Mouse (Mus musculus) embryonic facial prominence, embryonic 13.5 days (tissue): ENCODE results near the gene Tkt. TPM values are rescaled to one million over a fixed set of nuclear protein-coding genes. Genes with fewer than 3 reads are reported as not detected.
A peak's percentile ranks its signal among the peaks of the same experiment; 100 is the strongest.

ENCODE experiments used
- ATAC-seq: fragments of 200-750 bp; cut with Nextera tagmentation; 2 replicates; pipeline ENCODE4 v1.8.0; 2017; ENCODE audit warnings: low read depth; ENCODE audit not compliant: insufficient number of reproducible peaks, insufficient read depth, low FRiP score, low TSS enrichment
- H3K27ac ChIP-seq: fragments of 300-500 bp; sonication (generic); 2 replicates; pipeline ENCODE4 v1.5.1; 2015; ENCODE audit warnings: moderate library complexity, mild to moderate bottlenecking, inconsistent platforms
- H3K27me3 ChIP-seq: fragments of 300-500 bp; sonication (generic); 2 replicates; pipeline ENCODE4 v1.6.1; 2015; ENCODE audit warnings: mild to moderate bottlenecking, inconsistent platforms
- H3K36me3 ChIP-seq: fragments of 300-500 bp; sonication (generic); 2 replicates; pipeline ENCODE4 v1.6.1; 2015; ENCODE audit warnings: mild to moderate bottlenecking, inconsistent platforms
- H3K4me1 ChIP-seq: fragments of 300-500 bp; sonication (generic); 2 replicates; pipeline ENCODE4 v1.6.1; 2015; ENCODE audit warnings: inconsistent platforms
- H3K4me2 ChIP-seq: fragments of 300-500 bp; sonication (generic); 2 replicates; pipeline ENCODE4 v1.6.1; 2015; ENCODE audit warnings: moderate library complexity, mild to moderate bottlenecking, inconsistent platforms
- H3K4me3 ChIP-seq: fragments of 300-500 bp; sonication (generic); 2 replicates; pipeline ENCODE4 v1.5.1; 2015; ENCODE audit warnings: mild to moderate bottlenecking, inconsistent platforms
- H3K9ac ChIP-seq: fragments of 300-500 bp; sonication (generic); 2 replicates; pipeline ENCODE4 v1.6.1; 2015; ENCODE audit warnings: mild to moderate bottlenecking, inconsistent platforms
- H3K9me3 ChIP-seq: fragments of 300-500 bp; sonication (generic); 2 replicates; pipeline ENCODE4 v1.6.1; 2016; ENCODE audit warnings: inconsistent platforms
- WGBS: fragments of 180-500 bp; shearing (Covaris S2); methylation state at CpG from one replicate; pipeline ENCODE4 v1.1.7; 2015; ENCODE audit warnings: mixed read lengths; 5-methylcytosine and 5-hydroxymethylcytosine counted together
- polyA plus RNA-seq: library from polyadenylated mRNA; unstranded; fragments of >200 nt; fragmentation: Nextera tagmentation; extraction: Ambion mirVana; gene quantifications from 2 replicates; pipeline ENCODE4 v1.2.1, GENCODE M21; 2015

Gene Tkt
- polyA plus RNA-seq, 1 experiment from 2014 or later = 242 TPM

DNA sequence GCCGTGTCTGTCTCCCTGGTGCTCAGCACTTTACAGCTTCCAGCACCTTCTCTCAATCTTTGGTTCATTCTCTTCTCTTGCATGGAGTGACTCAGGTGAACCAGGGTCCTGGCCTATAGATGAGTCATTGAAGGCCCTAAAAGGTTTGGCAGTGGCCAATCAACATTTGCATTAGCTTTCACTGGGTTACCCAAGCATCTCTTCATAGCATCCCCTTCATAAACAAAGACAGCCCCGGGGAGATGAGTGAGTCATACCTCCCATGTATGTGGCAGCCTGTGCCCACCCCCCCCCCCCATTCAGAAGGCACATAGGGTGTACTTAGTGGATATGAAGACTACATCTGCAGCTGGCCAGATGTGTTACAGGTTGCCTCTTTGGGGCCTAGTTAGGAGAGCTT is 8.5 kb downstream of the Tkt start:
- Histone ChIP-seq H3K27me3 (no peaks in the 10 kb centered on the region), H3K4me2 (no peak overlapping the region), H3K9ac (no peak overlapping the region), H3K4me1 (peaks cover 31% of the 10 kb centered on the region), H3K27ac (no peak overlapping the region), H3K4me3 (no peak overlapping the region), H3K36me3 (peaks cover 72% of the 10 kb centered on the region), H3K9me3 (no peaks in the 10 kb centered on the region)
- no peak for ATAC-seq
- 89% methylated on average over 2 of the region's 2 CpGs for WGBS

DNA sequence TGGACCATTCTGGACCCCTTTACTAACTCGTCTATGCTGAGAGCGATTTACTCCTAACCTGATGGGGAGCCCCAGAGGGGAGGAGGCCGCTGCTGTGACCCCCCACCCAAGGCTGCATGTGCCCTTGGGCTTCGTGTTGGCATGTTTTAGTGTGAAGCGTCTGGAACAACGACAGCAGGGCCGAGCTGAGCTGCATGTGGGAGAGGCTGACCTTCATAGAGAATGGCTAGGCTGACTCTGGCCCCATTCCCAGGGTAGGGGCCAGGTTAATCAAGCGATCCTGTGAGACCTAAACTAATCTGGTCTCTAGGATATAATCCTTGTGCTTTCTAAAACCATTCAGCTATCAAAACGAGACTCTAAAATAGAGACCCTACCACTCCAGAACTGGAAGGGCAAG is 9.6 kb downstream of the Tkt start:
- no peaks in the 10 kb centered on the region for H3K9me3 ChIP-seq
- 72% methylated on average over 9 of the region's 9 CpGs for WGBS
- H3K27me3 ChIP-seq = no peaks in the 10 kb centered on the region
- H3K4me2 ChIP-seq = no peak overlapping the region
- H3K27ac ChIP-seq = no peak overlapping the region
- ATAC-seq = no peak
- peaks cover 33% of the 10 kb centered on the region for H3K4me1 ChIP-seq
- H3K9ac ChIP-seq = no peak overlapping the region
- H3K36me3 ChIP-seq = peaks cover 77% of the 10 kb centered on the region
- H3K4me3 ChIP-seq = no peak overlapping the region

DNA sequence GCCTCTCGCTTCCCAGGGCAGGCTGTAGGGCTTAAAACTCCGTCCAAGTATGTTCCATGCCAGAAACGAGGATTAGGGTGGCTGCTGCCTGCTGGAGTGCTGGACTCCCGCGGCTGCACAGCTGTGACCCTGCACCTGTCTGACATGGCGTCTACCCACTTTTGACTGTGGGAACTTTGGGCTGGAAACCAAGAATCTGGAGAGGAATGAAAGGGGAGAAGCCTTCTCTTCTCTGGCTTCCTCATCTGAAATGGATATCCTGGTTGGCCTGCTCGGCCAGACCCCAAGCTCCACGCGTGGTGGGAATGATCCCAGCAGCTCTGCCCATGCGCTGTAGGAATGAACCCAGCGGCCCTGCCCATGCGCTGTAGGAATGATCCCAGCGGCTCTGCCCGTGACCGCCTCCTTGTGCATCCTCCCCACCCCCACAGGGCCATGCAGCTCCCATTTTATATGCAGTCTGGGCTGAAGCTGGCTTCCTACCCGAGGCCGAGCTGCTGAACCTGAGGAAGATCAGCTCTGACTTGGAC is 11.2 kb downstream of the Tkt start:
- ATAC-seq = no peak; the same call in 1 of the 2 replicates
- Histone ChIP-seq H3K4me1 (peaks cover 27% of the 10 kb centered on the region), H3K4me3 (no peak overlapping the region), H3K27me3 (no peaks in the 10 kb centered on the region), H3K4me2 (no peak overlapping the region), H3K36me3 (peaks cover 78% of the 10 kb centered on the region), H3K9ac (no peak overlapping the region), H3K27ac (no peak overlapping the region), H3K9me3 (no peaks in the 10 kb centered on the region)
- 78% methylated on average over 17 of the region's 17 CpGs for WGBS

DNA sequence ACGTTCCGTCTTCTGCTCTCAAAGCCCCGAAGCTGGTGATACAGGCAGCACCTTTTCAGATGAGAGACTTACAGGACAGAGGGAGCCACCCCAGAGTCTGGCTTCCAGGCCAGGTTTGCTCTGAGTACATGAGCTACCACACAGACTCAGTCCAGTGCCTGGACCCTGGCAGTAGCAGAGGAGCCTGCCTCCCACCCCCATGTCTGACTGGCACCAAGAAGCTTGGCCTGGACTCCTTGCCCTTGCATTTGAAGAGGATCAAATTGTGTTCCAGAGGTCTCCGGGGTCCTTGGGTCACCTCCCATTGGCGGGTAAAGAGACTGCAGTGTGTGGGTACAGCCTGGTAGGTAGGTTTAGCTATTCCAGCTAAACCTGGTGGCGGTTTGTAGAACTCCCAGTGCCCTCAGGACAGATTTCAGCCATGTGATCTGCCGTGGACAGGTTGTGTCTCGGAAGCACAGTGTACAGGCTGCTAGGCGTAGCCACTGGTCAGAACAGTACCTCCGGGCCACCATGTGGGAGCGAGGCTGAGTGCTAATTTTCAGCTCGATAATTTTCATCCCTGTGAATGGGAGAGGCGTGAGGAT is 12.7 kb downstream of the Tkt start:
- peaks cover 81% of the 10 kb centered on the region for H3K36me3 ChIP-seq
- no peak overlapping the region for H3K4me2 ChIP-seq
- no peaks in the 10 kb centered on the region for H3K9me3 ChIP-seq
- peaks cover 27% of the 10 kb centered on the region for H3K4me1 ChIP-seq
- ATAC-seq = no peak
- no peak overlapping the region for H3K4me3 ChIP-seq
- H3K27me3 ChIP-seq = no peaks in the 10 kb centered on the region
- H3K9ac ChIP-seq = no peak overlapping the region
- H3K27ac ChIP-seq = no peak overlapping the region
- 91% methylated on average over 13 of the region's 13 CpGs for WGBS

DNA sequence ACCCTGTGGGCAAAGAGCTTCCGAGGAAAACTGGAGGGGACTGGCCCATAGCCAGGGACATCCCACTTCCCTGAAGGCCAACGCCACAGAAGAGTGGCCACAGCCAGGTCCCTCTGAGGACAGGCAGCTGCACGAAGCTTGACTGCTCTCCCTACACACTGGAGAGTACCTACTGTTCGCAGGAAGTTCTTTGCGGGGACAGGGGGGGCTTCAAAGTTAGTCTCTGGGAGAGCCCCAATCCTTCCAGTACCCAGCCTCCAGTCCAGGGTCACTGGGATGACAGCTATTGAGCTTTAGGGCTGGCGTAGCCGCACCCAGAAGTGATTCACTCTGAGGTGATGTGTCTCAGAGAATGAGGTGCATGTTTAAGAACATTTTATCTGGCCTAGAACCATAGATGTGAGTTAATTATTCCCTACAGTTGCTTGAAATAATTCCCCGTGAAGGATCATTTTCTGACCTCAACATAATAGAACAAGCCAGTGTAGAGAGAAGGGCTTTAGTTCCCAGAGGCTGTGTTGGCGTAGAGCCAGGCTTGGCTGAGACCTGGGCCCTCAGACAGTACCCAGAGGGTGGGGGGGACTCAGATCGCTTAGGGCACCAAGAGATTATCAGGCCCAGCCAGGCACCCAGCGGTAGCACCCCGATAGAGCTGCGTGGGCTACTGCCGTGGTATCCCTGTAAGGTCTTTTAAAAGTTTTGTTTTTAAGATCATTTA is 13.5 kb downstream of the Tkt start:
- Histone ChIP-seq H3K9me3 (no peaks in the 10 kb centered on the region), H3K9ac (no peak overlapping the region), H3K4me3 (no peak overlapping the region), H3K27ac (peak overlapping the region; percentile 66; the same call in 1 of the 2 replicates), H3K36me3 (peaks cover 81% of the 10 kb centered on the region), H3K4me1 (peaks cover 27% of the 10 kb centered on the region), H3K27me3 (no peaks in the 10 kb centered on the region), H3K4me2 (no peak overlapping the region)
- ATAC-seq = 0 out of 2 replicates have a peak, but pooled peaks have one; percentile 18
- WGBS = 83% methylated on average over 14 of the region's 14 CpGs

DNA sequence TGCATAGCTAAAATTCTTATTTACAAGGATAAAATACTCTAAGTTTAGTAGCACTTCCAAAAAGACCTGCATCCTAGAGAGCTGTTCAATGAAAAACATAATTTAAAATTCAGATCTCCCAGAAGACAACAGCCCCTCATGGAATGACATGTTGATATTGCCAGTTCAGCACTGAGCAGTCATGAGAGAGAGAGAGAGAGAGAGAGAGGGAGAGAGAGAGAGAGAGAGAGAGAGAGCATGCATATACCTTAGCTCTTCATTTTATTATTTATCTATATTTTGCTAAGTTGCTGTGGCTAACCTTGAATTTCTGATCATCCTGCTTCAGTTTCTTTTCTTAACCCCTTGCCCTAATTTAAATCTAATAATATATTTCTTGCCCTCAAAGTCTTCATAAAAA is 14.2 kb downstream of the Tkt start:
- peaks cover 27% of the 10 kb centered on the region for H3K4me1 ChIP-seq
- no peaks in the 10 kb centered on the region for H3K9me3 ChIP-seq
- H3K4me3 ChIP-seq = no peak overlapping the region
- ATAC-seq = no peak
- no peak overlapping the region for H3K9ac ChIP-seq
- no peaks in the 10 kb centered on the region for H3K27me3 ChIP-seq
- no peak overlapping the region for H3K27ac ChIP-seq
- no peak overlapping the region for H3K4me2 ChIP-seq
- peaks cover 86% of the 10 kb centered on the region for H3K36me3 ChIP-seq

DNA sequence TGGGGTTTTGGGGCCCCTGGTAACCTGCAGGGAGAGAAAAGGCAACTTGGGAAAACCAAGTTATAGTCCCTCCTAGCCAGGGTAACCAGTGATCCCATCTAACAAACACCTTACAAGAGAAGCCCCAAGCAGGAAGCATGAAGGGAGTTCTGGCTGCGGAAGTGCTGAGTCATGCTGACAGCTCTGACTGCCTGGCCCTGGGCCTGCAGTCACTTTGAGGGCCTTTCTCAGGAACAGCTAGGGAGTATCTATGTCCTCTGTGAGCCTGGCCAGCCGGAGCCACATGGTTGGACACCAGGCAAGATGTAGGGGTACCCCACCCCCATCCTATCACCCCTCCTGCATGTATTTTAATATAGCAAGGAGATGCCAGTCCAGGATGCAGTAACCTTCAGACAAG is 16.3 kb downstream of the Tkt start:
- Histone ChIP-seq H3K9ac (no peak overlapping the region), H3K9me3 (no peaks in the 10 kb centered on the region), H3K27me3 (no peaks in the 10 kb centered on the region), H3K4me2 (no peak overlapping the region), H3K36me3 (peaks cover 86% of the 10 kb centered on the region), H3K27ac (no peak overlapping the region), H3K4me1 (peaks cover 12% of the 10 kb centered on the region; the same call in 1 of the 2 replicates), H3K4me3 (no peak overlapping the region)
- WGBS = 89% methylated on average over 2 of the region's 2 CpGs
- no peak for ATAC-seq

DNA sequence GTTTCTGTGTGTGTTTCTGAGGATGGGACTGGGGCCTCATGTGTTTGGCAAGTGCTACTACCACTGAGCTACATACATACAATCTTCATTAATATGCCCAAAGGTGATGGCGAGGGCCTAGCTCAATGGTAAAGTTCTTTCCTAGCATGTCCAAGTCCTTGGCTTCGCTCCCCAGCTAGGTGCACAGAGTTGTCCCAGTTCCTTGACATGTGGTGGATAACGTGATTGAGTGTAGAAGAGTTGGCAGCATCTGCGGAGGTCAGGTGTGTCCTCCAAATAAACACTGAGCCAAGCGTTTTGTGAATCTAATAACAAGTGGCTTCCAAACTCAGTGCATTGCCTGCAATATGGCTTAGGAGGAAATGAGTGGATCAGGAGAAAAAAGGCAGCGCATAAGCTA is 18.2 kb downstream of the Tkt start:
- H3K4me3 ChIP-seq = no peak overlapping the region
- WGBS = 89% methylated on average over 6 of the region's 6 CpGs

DNA sequence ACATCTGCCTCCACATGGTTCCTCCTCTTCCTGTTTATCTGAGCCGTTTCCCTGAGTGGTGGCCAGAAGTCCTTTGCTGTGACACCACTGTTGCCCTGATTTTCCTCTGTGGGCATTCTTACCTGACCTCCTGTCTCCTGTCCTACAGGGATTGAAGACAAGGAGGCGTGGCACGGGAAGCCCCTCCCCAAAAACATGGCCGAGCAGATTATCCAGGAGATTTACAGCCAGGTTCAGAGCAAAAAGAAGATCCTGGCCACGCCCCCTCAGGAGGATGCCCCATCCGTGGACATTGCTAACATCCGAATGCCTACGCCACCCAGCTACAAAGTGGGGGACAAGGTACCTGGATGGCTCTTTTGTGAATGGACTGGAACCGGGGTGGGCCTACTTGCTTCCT is 19.9 kb downstream of the Tkt start:
- Histone ChIP-seq H3K4me1 (no peaks in the 10 kb centered on the region), H3K4me3 (no peak overlapping the region), H3K36me3 (peaks cover 94% of the 10 kb centered on the region), H3K9me3 (no peaks in the 10 kb centered on the region), H3K27me3 (no peaks in the 10 kb centered on the region), H3K27ac (no peak overlapping the region), H3K4me2 (no peak overlapping the region), H3K9ac (no peak overlapping the region)
- 90% methylated on average over 9 of the region's 9 CpGs for WGBS
- ATAC-seq = no peak

More for the DNA sequence above, 18.2 kb downstream of the Tkt start:
- no peak for ATAC-seq
- Histone ChIP-seq H3K9ac (no peak overlapping the region), H3K4me1 (0 out of 2 replicates have a peak, but pooled peaks cover 6% of the 10 kb centered on the region), H3K4me2 (no peak overlapping the region), H3K9me3 (no peaks in the 10 kb centered on the region), H3K27ac (no peak overlapping the region), H3K27me3 (no peaks in the 10 kb centered on the region), H3K36me3 (peaks cover 86% of the 10 kb centered on the region)

DNA sequence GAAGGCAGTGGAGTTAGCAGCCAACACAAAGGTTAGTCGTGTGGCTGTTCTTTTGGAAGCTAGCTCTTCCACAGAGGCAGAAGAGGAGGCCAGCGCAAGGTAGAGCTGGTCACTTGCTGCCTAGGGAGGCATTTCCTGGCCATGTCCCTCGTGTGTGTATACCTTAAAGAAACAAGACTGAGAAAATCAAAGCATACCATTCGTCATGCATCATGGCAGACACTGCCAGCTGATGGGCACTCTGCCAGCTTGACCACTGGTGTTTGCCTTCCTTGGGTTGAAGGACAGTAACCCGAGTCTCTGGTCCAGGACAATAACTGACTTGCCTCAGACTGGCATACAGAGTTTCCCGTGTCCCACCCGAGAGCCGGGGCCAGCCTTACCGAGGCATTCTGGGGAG is 22.1 kb downstream of the Tkt start:
- no peak for ATAC-seq

DNA sequence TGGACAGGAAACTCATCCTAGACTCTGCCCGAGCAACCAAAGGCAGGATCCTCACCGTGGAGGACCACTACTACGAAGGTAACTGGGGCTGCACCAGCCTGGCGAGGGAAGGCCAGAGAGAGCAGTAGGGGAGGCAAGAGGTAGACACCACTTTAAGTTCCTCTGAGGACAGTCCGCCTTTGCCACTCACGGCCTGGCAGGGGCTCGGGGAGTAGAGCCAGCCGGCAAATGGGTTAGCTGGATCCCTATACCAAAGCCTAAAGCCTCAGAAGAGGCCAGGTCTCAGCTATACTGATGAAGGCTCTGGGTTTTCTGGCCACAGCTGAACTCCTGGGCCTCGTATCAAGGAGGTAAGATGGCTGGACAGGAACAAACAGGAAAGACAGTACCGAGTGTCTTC is 24.1 kb downstream of the Tkt start:
- no peak overlapping the region for H3K4me2 ChIP-seq
- H3K36me3 ChIP-seq = peaks cover 89% of the 10 kb centered on the region
- no peak overlapping the region for H3K4me3 ChIP-seq
- no peaks in the 10 kb centered on the region for H3K27me3 ChIP-seq
- H3K27ac ChIP-seq = no peak overlapping the region
- no peaks in the 10 kb centered on the region for H3K9me3 ChIP-seq
- no peak for ATAC-seq
- H3K4me1 ChIP-seq = no peaks in the 10 kb centered on the region
- WGBS = 90% methylated on average over 10 of the region's 10 CpGs
- no peak overlapping the region for H3K9ac ChIP-seq

More for the DNA sequence above, 22.1 kb downstream of the Tkt start:
- Histone ChIP-seq H3K27ac (no peak overlapping the region), H3K9me3 (no peaks in the 10 kb centered on the region), H3K4me2 (no peak overlapping the region), H3K27me3 (no peaks in the 10 kb centered on the region), H3K4me3 (no peak overlapping the region), H3K36me3 (peaks cover 100% of the 10 kb centered on the region), H3K9ac (no peak overlapping the region), H3K4me1 (no peaks in the 10 kb centered on the region)
- WGBS = 87% methylated on average over 9 of the region's 9 CpGs

DNA sequence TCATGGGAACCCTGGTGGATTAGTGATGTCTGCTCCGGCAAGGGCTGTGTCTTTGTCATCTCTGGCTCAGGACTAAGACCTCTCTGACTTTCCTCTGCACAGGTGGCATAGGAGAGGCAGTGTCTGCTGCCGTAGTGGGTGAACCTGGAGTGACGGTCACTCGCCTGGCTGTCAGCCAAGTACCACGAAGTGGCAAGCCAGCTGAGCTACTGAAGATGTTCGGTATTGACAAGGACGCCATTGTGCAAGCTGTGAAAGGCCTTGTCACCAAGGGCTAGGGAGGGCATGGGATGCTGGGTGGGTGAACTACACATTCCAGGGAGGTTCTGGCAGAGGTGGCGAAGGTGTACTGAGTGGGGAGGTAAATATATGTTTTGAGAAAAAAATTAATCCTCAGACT is 25.1 kb downstream of the Tkt start:
- whole genome bisulfite sequencing = 80% methylated on average over 8 of the region's 8 CpGs
- ATAC-seq = no peak
- no peak overlapping the region for H3K27ac ChIP-seq
- no peaks in the 10 kb centered on the region for H3K27me3 ChIP-seq
- no peak overlapping the region for H3K4me2 ChIP-seq
- H3K9ac ChIP-seq = no peak overlapping the region
- H3K36me3 ChIP-seq = peaks cover 80% of the 10 kb centered on the region
- H3K4me1 ChIP-seq = 0 out of 2 replicates have a peak, but pooled peaks cover 2% of the 10 kb centered on the region
- no peak overlapping the region for H3K4me3 ChIP-seq
- no peaks in the 10 kb centered on the region for H3K9me3 ChIP-seq
